Mouse (Mus musculus) right cerebral cortex, postnatal 36 days (tissue): ENCODE data around the gene Nat8f5.
"Not testable (repeated sequence)": the region's sequence is repeated elsewhere in the genome, so short reads cannot be mapped to it uniquely, and the experiment has no call there.

Experiments used
- DNase-seq, 2 experiments: peaks; one replicate each; pipeline ENCODE4 v3.0.0; 2022; ENCODE audit warnings: low spot score in 2 of 2, mixed read lengths in 1 of 2

Gene Nat8f5

GRCm38 (mm10) chr6:85820837-85821236, at the start of gene Nat8f5, which contains the start of gene Nat8f6:
Gene Nat8f5, minus strand, starts transcription at chr6:85820972.
Gene Nat8f6, minus strand, starts transcription at chr6:85820954.
- DNase-seq, result no peak

- not testable (repeated sequence) for DNase-seq
These were observed 48.2 kb upstream of the Nat8f5 start, which contains the start of gene Nat8f2 for GRCm38 (mm10) chr6:85869006-85869405. Gene Nat8f2, minus strand, starts transcription at chr6:85869158.

- DNase-seq, result no peak
These were observed 47.2 kb upstream of the Nat8f5 start for GRCm38 (mm10) chr6:85867726-85868690.

- DNase-seq, result not testable (repeated sequence)
These were observed 46.2 kb upstream of the Nat8f5 start for GRCm38 (mm10) chr6:85866995-85867394.

GRCm38 (mm10) chr6:85866166-85866565, 45.4 kb upstream of the Nat8f5 start:
- DNase-seq, result not testable (repeated sequence)

- DNase-seq, result peak; percentile 13 to 19
These were observed 44.3 kb upstream of the Nat8f5 start for GRCm38 (mm10) chr6:85864900-85865639.

- DNase-seq, result no peak
These were observed 43.1 kb upstream of the Nat8f5 start for GRCm38 (mm10) chr6:85863840-85864239.

GRCm38 (mm10) chr6:85863136-85863535, 42.4 kb upstream of the Nat8f5 start:
- no peak for DNase-seq

- no peak for DNase-seq
These were observed 41.8 kb upstream of the Nat8f5 start for GRCm38 (mm10) chr6:85862565-85862964.

- no peak for DNase-seq
These were observed 40.5 kb upstream of the Nat8f5 start for GRCm38 (mm10) chr6:85861247-85861646.

- peak; percentile 61 to 72 for DNase-seq
These were observed 35.5 kb upstream of the Nat8f5 start for GRCm38 (mm10) chr6:85856194-85856678.

GRCm38 (mm10) chr6:85853481-85853880, 32.7 kb upstream of the Nat8f5 start:
- DNase-seq, result no peak

- DNase-seq, result no peak
These were observed 30.4 kb upstream of the Nat8f5 start for GRCm38 (mm10) chr6:85851062-85851773.

- DNase-seq, result no peak
These were observed 28.5 kb upstream of the Nat8f5 start for GRCm38 (mm10) chr6:85849240-85849639.

GRCm38 (mm10) chr6:85848140-85848539, 27.4 kb upstream of the Nat8f5 start:
- DNase-seq, result no peak

GRCm38 (mm10) chr6:85846921-85847320, 26.1 kb upstream of the Nat8f5 start:
- no peak for DNase-seq

GRCm38 (mm10) chr6:85843677-85844458, 23.1 kb upstream of the Nat8f5 start:
- not testable (repeated sequence) for DNase-seq

GRCm38 (mm10) chr6:85839982-85840381, 19.2 kb upstream of the Nat8f5 start:
- peak; percentile 15 to 47 for DNase-seq

- DNase-seq, result no peak
These were observed 17.9 kb upstream of the Nat8f5 start for GRCm38 (mm10) chr6:85838674-85839073.

- DNase-seq, result peak in 1 of 2 experiments; percentile 9
These were observed 16.5 kb upstream of the Nat8f5 start for GRCm38 (mm10) chr6:85837307-85837706.

GRCm38 (mm10) chr6:85836827-85837226, 16.1 kb upstream of the Nat8f5 start:
- peak in 1 of 2 experiments; percentile 19 for DNase-seq
